Mouse (Mus musculus): ENCODE measurements around the gene Hist1h3i.
"Not testable (repeated sequence)": the region's sequence is repeated elsewhere in the genome, so short reads cannot be mapped to it uniquely, and the experiment has no call there.

The Hist1h3i gene

DNA sequence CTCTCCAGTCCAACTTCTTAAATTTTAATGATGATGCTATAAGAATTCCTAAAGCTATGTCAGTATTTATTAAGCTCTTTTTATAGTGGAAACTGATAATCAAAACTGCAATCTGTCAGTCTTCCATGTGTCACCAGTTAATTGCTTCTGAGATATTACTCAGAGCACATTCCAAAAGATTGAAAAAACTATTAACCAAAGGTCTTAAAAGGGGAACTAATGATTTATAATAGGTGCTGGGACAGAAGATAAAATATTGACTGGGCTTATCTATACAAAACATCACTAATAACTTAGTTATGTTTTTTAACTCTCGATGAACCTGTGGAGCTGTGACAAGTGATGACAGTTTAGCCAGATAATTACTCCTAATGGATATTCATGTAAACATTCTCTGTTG is 38.2 kb downstream of the Hist1h3i start:
- in situ Hi-C loops (cut with MboI; ENCODE audit: low sequenced_read_pairs): no loop called here

DNA sequence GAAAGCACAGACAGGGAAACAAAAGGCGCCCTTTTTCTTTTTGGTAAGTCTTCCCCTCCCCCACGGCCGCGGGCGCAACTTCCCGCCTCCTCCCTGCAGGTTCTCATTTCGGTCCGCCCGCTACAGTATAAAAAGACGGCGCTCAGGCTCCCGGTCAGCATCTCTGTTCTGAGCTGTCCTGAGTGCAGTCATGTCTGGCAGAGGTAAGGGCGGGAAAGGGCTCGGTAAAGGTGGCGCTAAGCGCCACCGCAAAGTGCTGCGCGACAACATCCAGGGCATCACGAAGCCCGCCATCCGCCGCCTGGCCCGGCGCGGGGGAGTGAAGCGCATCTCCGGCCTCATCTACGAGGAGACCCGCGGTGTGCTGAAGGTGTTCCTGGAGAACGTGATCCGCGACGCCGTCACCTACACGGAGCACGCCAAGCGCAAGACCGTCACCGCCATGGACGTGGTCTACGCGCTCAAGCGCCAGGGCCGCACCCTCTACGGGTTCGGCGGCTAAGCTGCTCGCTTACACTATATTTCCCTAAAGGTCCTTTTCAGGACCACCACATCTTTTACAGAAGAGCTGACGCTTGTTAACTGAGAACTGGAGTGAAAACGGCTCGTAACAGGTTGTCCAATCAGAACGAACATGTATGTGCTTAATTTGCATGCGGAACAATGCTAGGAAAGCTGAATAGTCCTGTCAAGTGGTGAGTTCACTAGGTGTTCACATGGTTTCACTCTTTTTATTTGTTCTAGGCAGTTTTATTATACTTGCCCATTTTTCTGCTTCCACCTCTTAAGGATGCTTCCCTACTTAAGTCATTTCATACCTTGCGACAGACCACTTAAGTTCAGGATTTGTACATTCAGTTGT is 48.0 kb downstream of the Hist1h3i start, which contains the start of gene Hist1h4j:
Hist1h4j (plus strand) TSS at position 159 of the 862 bp plus-strand sequence.
- in situ Hi-C loops (cut with MboI; ENCODE audit: low sequenced_read_pairs): not testable (repeated sequence)

DNA sequence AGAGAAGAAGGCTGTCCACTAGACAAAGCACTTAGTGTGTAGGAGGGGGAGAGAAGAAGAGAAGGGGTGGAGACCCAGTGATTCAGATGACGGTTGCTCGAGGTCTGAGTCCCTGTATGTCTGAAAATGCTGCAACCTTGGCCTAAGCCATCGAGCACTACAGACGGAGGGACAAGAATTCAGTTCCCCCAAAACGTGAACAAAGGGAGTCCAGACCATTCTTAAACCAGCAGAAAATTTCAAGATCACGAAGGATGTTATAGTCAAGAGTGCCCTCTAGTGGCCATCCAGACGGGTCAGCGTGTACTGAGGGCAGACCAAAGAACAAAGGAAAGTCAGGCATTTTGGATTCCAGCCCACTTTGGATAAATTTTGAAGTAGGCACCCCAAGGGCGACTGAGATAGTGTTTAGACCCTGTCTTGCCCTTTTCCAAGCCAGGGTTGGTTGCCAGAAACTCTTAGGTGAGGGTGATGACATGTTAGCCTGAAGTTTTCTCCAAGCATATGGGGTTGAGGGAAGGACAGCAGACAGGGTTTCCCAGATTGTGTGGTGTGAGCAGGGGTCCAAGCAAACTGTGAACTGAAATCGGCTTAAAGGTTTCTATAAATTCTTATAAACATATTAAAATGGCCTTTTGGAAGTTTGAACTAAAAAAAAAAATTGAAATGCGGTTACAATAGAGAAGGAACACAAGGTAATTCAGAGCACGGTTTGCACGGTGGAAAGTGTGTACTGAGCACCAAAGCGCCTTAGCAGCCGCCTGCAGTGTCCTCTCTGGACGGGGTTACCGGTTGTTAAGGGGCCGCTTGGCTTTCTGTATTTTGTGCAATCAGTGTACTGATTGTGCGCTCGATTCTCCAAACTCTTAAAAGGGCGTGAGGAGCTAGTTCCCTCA is 48.9 kb downstream of the Hist1h3i start:
- in situ Hi-C loops (cut with MboI; ENCODE audit: low sequenced_read_pairs): no loop called here

DNA sequence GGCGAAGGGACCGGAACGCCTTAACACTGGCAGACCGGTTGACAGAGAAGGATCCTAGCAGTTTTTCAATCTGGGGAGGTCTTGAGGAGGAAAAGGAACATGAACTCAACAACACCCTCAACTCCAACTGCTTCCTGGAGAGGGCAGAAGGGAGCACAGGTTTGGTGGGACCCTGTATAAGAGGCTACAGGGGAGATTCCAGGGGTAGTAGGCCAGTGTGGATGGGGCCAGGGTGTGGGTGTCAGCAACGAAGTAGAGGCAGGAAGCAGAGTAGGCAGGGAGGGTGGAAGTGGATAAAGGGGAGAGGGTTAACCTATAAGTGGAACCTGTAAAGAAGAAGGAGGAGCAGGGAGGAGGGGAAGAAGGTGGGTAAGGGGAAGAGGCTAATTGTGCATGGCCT is 49.7 kb downstream of the Hist1h3i start:
- in situ Hi-C loops (cut with MboI; ENCODE audit: low sequenced_read_pairs): no loop called here
